Mouse (Mus musculus): ENCODE results near the gene Orc3. TPM values are rescaled to one million over a fixed set of nuclear protein-coding genes. Genes with fewer than 3 reads are reported as not detected.

Gene Orc3
- total RNA-seq, 2 experiments from 2014 or later: 37.0 to 42.5 TPM

Other genes starting within 250 kb of the Orc3 start
- 100 to 1,000 TPM; 111 to 112 TPM for gene Akirin2, start 64.0 kb downstream of the Orc3 start, total RNA-seq (2021)
- 10 to 100 TPM; 21.4 to 23.5 TPM for gene Rars2, start within 50 bp of the Orc3 start, total RNA-seq (2021)
- gene Slc35a1, start 72.5 kb upstream of the Orc3 start, total RNA-seq (2021): 10 to 100 TPM; 16.7 to 19.4 TPM
- gene Cfap206, start 115.3 kb upstream of the Orc3 start, total RNA-seq (2021): 1 to 10 TPM; 1.5 to 2.0 TPM
- gene Gm136, start 141.3 kb upstream of the Orc3 start, total RNA-seq (2021): not detected
- gene Smim8, start 163.5 kb upstream of the Orc3 start, total RNA-seq (2021): 10 to 100 TPM; 21.3 to 22.1 TPM